Mouse (Mus musculus) left cerebral cortex, adult 9 months (tissue): ENCODE results near the gene Armc7.
"Not testable (repeated sequence)": the region's sequence is repeated elsewhere in the genome, so short reads cannot be mapped to it uniquely, and the experiment has no call there.

Experiments
- DNase-seq, 2 experiments: peaks; one replicate each; pipeline ENCODE4 v3.0.0; 2022; ENCODE audit warnings: low spot score in 2 of 2

Gene Armc7

GRCm38 (mm10) chr11:115526446-115526845, 51.0 kb downstream of the Armc7 start:
- not testable (repeated sequence) for DNase-seq

- no peak for DNase-seq
Observed at GRCm38 (mm10) chr11:115534759-115535371, 59.4 kb downstream of the Armc7 start.

GRCm38 (mm10) chr11:115535401-115536037, 60.1 kb downstream of the Armc7 start:
- peak in 1 of 2 experiments; percentile 37 for DNase-seq

GRCm38 (mm10) chr11:115536038-115536681, 60.7 kb downstream of the Armc7 start, which contains the start of gene Sumo2:
Gene Sumo2, minus strand, starts transcription at chr11:115536276.
- peak; percentile 92 to 98 for DNase-seq

GRCm38 (mm10) chr11:115536856-115537568, 61.5 kb downstream of the Armc7 start:
- peak in 1 of 2 experiments; percentile 49 for DNase-seq

- no peak for DNase-seq
Observed at GRCm38 (mm10) chr11:115538045-115538444, 62.6 kb downstream of the Armc7 start.
